Mouse (Mus musculus): Measurements from ENCODE around the gene Osbpl3.

- TF ChIP-seq GATA1 (IDR thresholded peaks at IDR 0.05; ENCODE audit: borderline replicate concordance, low read length): no peak
- no peak for TF ChIP-seq TAL1 (conservative IDR thresholded peaks at IDR 0.05; ENCODE audit: low read depth, low read length)
- TF ChIP-seq CTCF (IDR thresholded peaks at IDR 0.05; ENCODE audit: low read depth, low read length): no peak
- no peak for TF ChIP-seq POLR2AphosphoS5 (IDR thresholded peaks at IDR 0.05; ENCODE audit: insufficient replicate concordance, low read depth, low read length)
Measured at GRCm38 (mm10) chr6:50273416-50273815, 182.6 kb downstream of the Osbpl3 start.
